ENCODE assay signal across 8 mouse cellular contexts in genomic region chr19:37954772-37955171, GRCm38 (mm10).
"Had no signal": no experiment of that assay in that cellular context is flagged by ENCODE, and none has a peak within 500 bp of the region (broad histone marks: within the 10 kb centered on the region; RNA-seq: fewer than 3 reads in every experiment).

No protein-coding gene starts in this region.

- H3K27me3 ChIP-seq: limb, embryonic 12.5 days; limb, embryonic 15.5 days; neural tube, embryonic 12.5 days; neural tube, embryonic 15.5 days had no signal

- H3K4me3 ChIP-seq: left cerebral cortex, adult 2 months; limb, embryonic 12.5 days; limb, embryonic 15.5 days; neural tube, embryonic 12.5 days; neural tube, embryonic 15.5 days had no signal

- H3K36me3 ChIP-seq: limb, embryonic 12.5 days; neural tube, embryonic 12.5 days; neural tube, embryonic 15.5 days had no signal

- H3K4me2 ChIP-seq: limb, embryonic 12.5 days; limb, embryonic 15.5 days; liver, embryonic 11.5 days; lung, embryonic 14.5 days; midbrain, embryonic 11.5 days; neural tube, embryonic 12.5 days; neural tube, embryonic 15.5 days had no signal
